Mouse (Mus musculus) lung, postnatal 36 days (tissue): Measurements from ENCODE around the gene Chst13.

ENCODE experiments used
- DNase-seq: peaks from one replicate; pipeline ENCODE4 v3.0.0; 2022; ENCODE audit warnings: mixed read lengths

Chst13 gene

DNA sequence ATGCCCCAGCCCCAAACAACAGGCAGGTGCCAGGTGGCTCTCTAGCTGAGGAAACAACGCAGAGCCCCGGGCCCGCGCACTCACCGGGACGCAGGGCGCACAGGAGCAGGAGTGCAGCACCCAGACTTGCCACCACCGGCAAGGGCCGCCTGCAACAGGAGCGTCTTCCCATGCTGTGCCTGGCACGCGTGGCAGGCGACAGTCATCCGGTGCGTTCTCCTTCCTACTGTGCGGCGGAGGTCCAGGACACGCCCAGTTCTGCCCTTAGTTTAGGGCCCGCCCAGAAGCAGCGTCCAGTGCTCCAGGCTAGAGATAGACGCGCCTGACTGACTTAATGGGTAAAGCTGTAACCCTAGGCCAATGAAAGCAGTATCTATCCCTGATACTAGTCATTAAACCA lies at the start of gene Chst13:
Gene Chst13 (minus strand): TSS at position 195 of the 400 bp plus-strand sequence.
- DNase-seq = peak; percentile 49

DNA sequence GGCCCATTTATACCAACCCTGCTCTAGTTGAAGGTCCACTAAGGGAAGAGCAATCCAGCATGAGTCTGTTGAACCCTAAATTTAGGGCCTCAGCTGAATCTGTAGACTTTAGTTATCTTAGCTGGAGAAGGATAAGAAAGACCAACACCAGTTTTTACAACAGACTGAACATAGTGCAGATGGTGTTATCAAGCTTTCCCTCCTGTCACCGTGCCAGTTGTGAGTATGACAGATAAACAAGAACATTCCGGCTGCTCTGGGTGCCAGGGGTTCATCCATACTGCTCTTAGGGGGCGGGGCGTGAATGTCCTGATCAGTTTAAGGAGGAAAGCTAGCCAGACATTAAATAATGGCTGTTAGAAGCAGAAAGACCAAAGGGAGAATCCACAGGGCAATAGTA lies 49.7 kb upstream of the Chst13 start:
- peak; percentile 76 for DNase-seq

DNA sequence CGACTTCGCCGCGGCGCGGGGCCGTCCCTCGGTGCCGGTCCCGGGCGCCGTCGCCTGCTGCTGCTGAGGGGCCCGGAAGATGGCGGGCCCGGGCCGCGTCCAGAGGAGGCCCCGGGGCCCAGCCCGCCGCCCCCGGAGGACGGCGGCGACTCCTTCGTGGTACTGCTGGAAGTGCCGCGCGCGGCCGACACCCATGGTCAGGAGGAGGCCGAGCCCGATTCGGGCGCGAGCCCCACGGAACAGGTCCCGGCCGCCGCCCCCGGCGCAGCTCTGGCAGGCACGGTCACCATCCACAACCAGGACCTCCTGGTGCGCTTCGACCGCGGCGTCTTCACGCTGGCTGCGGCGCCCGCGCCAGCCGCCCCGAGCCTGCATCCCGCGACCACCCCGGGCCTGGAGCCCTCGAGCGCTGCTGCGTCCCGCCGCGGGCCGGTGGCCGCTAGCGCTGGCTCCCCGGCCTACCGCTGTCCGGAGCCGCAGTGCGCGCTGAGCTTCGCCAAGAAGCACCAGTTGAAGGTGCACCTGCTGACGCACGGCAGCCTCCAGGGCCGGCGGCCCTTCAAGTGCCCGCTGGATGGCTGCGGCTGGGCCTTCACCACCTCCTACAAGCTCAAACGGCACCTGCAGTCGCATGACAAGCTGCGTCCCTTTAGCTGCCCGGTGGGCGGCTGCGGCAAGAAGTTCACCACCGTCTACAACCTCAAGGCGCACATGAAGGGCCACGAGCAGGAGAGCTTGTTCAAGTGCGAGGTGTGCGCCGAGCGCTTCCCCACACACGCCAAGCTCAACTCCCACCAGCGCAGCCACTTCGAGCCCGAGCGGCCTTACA lies 45.0 kb upstream of the Chst13 start:
- peak; percentile 25 for DNase-seq

DNA sequence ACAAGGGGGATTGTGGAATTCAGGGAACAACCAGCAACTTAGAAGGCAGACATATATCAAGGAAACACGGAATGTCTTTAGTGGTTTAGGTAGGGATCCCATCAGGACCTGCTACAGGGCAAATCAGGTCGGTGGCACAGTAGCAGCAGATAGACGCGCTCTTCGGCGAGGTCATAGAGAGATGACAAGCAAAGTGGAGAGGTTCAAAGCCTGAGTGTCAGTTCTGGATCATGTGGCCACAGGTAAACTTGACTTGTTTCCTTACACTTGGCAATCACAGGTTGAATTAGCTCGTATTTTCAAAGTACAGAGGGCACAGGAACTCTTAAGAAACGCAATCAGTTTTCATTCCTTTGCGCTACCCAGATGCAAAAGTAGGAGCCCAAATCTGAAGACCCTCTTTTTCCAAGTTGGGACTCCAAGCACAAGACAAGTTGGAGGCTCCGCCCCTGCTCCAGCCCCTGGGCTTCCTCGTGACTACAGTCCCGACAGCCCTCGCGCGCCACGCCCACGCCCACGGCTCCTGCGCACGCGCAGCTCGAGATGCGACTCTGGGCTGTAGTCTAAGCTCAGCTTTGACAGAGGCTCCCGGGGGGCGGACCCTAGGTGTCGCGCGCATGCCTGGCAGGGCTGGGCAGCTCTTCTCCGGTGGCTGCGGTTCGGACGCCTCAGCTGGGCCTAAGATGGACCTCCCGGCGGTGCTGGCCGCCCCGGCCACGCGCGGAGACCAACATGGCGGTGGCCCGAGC lies 44.2 kb upstream of the Chst13 start, which contains the start of gene Zxdc:
Gene Zxdc (plus strand): TSS at position 517 of the 749 bp plus-strand sequence.
- peak; percentile 99 for DNase-seq

DNA sequence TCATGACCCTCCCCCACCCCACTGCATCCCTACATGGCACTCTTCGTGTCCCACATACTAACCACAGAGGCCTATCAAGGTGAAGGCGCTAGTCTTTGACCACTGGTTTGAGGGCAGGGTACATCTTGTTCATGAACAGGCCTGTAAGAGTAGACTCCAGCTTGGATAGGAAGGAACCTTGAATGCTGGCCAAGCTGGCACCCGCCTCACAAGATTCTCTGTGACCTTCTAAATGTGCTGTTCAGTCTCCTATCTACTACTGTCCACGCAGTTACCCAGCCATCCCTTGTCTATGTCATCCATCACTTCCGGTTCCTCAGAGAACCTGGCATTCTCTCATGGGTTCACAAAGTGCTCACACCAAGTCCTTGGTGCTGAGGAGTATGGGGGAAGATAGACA lies 38.3 kb upstream of the Chst13 start:
- no peak for DNase-seq

DNA sequence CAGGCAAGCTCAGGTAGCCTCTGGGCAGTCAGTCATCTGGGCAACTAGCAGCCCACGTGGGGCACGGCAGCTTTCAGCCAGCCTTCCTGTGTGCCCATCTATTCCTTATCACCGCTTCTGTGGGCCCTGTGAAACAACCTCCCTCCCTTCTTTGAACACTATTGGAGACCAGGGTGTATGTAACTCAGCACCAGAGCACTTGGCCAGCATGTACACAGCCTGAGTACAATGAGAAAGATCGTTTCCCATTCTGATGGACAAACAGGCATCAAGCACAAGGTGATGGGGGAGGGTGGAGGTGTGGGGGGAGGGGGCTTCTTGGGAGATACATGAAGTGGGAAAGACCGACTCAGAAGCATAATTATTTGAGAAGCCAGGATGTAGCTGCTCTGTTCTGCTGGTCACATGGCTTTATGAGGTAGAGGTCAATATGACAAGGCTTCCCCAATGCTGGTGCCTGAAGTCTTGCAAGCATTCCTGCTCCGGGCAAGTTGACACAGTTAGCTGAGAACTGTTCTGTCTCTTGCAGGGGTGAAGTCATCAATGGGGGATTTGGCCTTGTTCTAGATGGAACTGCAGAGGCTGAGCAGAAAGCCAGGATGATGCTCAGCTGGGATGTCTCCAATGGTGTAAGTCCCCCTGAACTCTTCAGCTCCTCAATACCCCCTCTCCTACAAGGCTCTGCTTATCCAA lies 36.1 kb upstream of the Chst13 start:
- DNase-seq = no peak

DNA sequence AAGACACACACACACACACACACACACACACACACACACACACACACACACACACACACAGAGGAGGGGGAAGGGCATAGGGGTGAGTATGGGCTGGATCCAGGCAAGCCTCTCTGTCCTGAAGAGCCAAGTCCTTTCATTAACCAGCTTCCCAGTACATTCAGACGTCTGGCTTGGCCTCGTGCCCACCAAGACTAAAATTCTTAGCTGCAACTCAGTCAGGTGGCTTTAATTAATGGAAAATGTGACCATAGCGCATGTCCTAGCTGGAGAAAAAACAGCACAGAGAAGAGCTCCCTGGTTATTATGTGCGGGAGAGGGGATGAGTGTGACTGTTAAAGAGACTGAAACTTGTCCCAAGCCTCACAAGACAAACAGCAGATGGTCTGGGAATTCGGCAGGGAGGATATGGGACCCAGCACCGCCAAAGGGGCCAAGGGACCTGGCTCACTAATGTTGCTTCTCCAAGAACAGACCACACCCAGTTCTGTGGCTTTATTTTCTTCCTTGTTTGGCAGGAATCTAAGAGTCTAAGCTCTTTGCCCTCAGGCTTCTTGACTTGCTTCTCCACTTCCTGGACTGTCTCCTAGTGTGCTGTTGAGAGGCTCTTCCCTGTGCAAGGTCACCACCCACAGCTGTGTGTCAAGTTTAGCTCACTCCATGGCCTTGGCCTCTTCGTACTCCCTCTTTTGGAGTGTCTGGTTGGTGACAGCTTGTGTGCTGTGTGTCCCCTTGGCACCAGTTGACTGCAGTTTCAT lies 35.2 kb upstream of the Chst13 start:
- peak; percentile 60 for DNase-seq

DNA sequence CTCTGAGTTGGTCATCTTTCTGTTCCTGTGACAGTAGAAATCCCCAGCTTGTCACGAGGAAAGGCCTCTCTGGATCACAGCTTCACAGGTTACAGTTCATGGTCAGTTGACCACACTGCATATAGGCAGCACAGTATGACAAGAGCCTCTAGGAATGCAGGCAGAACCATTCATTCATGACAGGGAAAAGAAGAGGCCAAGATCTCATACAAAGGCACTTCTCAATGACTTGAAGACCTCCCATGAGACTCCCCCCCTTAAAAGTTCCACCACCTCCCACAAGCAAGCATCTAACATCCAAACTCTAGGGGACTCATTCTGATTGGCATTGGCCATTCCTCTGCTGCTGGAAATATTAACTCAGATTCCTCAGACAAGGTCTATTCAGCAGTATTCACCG lies 34.5 kb upstream of the Chst13 start:
- DNase-seq = no peak

DNA sequence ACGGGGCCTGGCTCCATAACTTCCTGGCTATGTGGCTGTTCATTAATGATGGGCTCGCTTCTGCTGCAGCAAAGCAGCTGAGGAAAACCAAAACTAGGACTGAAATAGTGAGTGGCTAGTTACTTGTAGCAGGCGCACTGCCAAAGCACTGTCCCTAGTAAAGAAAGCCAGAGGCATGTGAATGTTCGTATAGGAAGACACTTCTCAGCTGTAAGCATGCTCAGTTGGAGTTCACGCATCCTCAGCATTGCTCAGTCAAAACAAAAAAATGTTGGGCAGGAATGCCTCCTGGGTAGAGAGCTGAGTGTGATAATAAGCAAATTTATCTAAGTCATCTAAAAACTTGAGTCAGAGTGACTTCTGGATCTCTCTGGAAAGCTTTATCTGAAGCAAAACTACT lies 33.2 kb upstream of the Chst13 start:
- no peak for DNase-seq

DNA sequence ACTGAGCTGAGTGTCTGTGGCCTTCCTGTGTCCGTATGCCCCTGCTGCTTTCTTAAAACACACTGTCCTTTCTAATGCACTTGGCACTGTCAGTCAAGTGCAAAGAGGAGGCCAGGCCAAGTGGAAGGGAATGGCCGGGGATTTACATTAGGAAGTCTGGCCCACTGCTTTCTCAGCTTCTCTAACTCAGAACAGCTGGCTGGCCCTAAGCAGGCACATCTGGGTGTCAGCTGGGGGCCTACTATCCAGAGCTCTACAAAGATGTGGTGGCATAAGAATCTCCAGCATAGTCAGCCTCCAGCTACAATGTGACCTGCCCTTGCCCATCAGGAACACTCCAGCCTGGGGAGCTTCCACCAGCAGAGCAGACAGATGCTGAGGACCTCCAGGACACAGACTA lies 25.0 kb upstream of the Chst13 start:
- DNase-seq = no peak

DNA sequence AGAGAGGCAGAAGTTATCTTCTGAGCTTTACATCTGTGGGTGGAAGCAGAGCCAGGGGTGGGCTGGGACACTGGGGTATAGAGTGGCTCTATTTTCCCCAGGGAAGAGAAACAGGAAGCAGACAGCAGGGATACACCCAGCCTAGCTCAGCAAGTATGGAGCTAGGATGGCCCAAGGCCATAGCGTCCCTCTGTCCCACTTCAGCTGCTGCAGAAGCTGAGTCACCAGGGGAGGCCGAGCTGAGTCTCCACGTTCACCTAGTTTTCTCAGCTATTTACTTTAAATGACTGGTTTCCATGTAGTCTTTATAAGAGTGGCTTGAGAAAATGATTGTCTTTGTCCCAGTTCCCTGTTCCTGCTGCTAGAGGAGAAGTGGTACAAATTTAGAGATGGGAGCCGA lies 23.5 kb upstream of the Chst13 start:
- DNase-seq = no peak

DNA sequence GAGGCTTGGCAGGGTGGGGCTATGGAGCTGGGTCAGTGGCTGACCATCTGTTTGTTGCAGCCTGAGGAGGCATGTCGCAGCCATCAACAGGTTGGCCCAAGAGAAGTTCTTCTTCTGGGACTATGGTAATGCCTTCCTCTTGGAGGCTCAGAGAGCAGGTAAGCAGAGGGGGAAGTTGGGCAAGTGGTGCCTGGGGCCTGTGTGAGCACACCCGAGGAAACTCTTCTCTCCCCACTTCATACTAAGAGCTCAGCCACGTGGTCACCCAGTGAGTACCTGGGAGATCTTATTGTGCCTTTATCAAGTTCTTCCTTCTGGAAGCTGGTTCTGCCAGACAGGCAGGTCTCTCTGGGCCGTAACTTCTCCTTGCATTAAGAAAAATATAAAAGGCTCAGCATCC lies 22.2 kb upstream of the Chst13 start:
- DNase-seq = peak; percentile 58

DNA sequence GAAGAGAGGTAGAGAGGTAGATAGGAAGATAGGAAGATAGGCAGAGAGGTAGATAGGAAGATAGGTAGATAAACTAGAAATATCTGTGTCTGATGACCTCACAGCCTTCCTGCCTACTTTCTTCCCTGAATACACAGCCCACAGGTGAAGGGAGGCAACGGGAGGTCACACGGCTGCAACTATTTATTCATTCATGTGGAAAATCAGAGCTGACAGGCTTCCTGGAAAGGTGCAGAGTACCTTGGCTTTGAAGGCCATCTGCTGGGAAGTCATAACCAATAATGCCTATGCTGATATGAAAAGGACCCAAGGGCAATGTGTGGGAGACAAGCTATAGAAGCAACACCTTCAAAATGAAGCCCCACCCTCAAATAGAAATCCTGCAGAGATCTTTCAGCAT lies 17.4 kb upstream of the Chst13 start:
- DNase-seq = no peak

DNA sequence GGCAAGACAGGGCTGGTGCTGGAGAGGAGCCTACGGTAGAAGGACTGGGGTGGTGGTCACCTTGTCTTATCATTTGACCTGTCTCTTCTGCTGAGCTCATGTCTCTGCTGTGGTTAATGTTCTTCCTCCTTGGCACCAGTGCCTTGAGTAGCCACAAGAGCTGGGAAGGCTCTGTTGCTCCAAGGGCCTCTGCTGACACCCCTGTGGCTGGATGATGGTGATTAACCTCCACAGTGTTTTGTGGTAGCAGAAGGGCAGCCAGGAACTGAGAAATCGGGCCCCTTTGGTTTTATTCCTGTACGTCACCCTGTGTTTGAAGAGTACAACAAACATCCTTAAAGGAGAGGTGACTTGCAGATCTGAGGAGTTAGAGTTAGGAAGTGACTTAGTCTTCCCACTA lies 9.3 kb upstream of the Chst13 start:
- DNase-seq = no peak

DNA sequence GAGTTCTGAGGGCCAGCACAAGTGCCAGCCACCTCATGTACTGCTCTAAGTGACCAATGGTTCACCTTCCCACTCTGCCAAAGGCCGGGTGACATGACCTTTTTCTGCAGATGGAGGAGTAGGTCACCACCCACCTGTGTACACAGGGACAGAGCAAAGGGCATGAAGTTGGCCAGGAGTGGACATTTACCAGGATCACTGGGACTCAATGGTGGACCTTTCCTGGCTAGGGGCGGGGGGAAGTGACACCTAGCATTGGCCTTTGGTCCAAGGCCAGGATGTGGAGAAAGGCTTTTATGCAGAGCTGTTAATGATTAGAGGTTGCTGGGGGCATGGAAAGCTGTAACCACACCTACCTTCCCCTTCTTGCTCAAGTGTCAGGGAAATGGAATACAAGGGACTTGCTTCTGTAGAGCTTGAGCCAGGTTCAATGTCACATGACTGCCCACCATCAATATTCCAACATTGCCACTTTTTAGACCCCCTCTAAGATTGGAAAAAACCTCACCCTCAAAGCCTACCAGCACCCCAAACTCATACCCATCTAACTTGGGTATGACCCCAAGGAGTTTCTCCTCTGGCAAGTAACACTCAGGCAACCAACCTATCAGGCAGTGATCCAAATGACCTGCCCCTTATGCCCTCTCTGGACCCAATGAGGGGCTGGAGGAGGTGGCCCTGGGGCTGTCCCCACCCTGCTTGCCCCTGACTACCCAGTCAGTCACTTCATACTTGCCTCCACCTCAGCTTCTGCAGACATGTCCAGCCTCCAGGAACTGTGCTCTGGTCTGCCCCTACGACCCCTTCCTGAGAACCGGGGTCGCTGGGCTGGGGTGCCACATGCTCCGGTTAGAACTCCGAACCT lies 7.8 kb upstream of the Chst13 start, which contains the start of gene Uroc1:
Gene Uroc1 (plus strand): TSS at position 724 of the 865 bp plus-strand sequence.
- no peak for DNase-seq

DNA sequence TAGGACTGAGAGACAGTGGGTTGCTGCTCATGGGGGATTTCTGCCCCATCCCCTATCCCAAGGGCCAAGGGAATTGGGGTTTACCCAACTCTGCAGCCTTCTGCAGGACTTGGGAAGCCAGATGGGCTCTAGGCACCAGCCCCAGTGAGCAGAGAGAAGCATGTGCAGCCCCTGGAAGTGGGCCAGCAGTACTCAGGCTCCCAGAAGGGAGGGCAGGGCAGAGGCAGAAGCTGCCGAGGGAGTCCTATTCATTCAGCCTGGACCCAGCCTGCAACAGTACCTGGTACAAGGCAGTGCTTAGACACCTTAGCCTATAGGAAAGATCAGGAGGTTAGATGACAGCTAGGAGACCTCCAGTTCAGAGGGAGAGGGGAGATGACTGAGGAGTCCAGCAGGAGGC lies 5.0 kb upstream of the Chst13 start:
- DNase-seq = peak; percentile 17

DNA sequence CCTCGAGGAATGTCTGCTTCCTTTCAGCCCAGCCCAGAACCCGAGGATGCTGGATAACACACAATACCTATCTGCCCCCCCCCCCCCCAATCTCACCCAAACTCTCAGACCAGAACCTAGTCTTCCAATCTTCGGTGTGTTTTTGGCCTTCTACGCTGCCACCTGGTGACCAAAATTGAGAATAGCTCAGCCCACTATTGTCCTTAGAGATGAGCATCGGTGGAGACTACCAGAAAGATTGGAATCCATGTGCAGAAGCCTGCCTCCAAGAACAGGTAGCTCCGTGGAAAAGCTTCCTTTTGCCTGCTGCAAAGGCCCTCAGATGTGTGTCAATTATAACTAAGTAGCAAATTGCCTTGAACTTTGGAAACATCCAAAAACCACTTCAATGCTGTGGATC lies 2.7 kb upstream of the Chst13 start:
- peak; percentile 27 for DNase-seq

DNA sequence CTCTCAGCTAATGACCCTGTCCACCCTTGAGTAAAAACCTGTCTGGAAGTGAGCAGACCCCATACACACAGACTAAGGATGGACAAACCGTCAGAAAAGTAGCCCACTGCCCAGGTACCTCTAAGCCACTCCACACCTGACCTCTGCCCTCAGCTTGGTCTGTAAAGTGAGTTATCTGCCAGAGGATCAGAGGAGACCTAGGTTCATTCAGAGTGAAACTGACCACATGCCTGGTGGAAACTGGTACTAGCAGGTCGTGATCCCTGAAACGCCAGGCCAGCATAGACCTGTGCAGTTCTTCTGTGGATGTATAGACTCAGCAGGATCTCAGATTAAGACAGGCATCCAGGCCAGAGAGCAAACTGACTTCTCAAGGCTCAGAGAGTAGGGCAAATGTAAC lies 522 bp downstream of the Chst13 start:
- DNase-seq = no peak

DNA sequence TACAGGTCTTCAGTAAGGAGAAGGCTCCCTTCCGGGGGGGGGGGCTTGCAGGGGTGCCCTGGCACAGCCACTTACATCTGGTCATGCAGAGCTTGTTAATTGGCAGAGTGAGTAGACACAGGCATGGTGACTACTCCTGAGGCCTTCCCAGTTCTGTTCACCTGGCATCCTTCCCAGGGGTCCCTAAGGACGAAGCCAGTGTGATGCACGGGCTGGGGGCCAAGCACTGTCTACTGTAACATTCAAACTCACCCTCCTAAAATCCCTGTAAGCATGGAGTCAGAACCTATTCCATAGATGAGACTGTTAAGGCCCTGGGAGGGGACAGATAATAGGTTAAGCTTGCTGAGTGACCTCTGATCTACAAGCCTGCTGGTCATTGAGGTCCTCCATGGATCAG lies 959 bp downstream of the Chst13 start:
- DNase-seq = no peak

DNA sequence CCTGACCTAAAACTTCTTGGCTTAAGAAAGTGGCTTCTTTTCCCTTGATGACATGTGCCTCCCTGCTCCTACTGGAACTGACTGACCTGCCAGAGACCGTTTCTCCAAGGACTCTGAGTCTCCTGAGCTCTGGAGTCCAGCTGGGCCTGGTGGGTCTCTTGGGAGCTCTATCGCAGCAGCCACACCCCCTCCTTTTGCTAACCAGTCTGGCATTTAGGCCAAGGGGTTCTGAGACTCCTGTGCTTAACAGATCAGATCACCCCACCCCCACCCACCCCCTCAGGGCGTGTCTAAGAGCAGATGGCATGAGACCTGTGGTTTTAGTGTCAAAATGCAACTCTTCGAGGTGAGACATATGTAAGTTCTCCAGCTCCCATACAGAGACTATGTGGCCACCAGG lies 3.2 kb downstream of the Chst13 start:
- no peak for DNase-seq

DNA sequence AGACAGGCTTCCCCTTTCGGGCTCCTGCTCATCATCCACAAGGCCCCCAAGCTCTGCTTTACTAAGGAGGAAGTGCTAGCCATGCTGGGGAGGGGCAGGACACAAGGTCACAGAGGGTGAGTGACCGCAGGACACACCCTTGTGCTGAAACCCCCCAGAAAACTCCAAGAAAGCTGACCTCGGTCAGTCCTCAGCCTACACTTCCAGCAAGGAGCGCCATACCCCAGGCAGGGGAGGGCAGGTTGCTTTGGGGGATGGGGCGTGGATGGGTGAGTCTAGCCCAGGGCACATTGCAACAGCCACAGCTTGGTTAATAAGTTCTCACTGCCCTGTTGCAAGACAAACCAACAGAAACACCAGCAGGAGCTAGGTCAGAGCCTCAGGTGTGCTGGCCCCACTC lies 4.6 kb downstream of the Chst13 start:
- peak; percentile 14 for DNase-seq
